Mouse (Mus musculus) thymus, adult 2 months (tissue): Measurements from ENCODE around the gene Rdh13. TPM values are rescaled to one million over a fixed set of nuclear protein-coding genes. Genes with fewer than 3 reads are reported as not detected.

Experiments
- DNase-seq: peaks from one replicate; pipeline ENCODE4 v3.0.0; 2021
- H3K27ac ChIP-seq: fragments of 200-500 bp; 2 replicates; pipeline ENCODE4 v1.5.1; 2012; ENCODE audit warnings: low read length, control low read depth; ENCODE audit not compliant: control insufficient read depth, insufficient read depth
- H3K27me3 ChIP-seq: fragments of 200-500 bp; 2 replicates; pipeline ENCODE4 v1.6.1; 2012; ENCODE audit warnings: mild to moderate bottlenecking, low read length, moderate library complexity, mixed read lengths; ENCODE audit not compliant: control insufficient read depth, insufficient read depth
- H3K36me3 ChIP-seq: fragments of 200-500 bp; 2 replicates; pipeline ENCODE4 v1.6.1; 2012; ENCODE audit warnings: mild to moderate bottlenecking, low read length, moderate library complexity; ENCODE audit not compliant: control insufficient read depth, insufficient read depth
- H3K4me1 ChIP-seq: fragments of 200-500 bp; replicated peaks from 2 replicates; pipeline ENCODE4 v1.6.1; 2012; ENCODE audit warnings: low read length; ENCODE audit not compliant: control insufficient read depth, insufficient read depth
- H3K4me3 ChIP-seq: fragments of 200-500 bp; 2 replicates; pipeline ENCODE4 v1.5.1; 2012; ENCODE audit warnings: mild to moderate bottlenecking, low read length, control low read depth, moderate library complexity; ENCODE audit not compliant: control insufficient read depth, insufficient read depth
- CTCF ChIP-seq: fragments of 200-500 bp; IDR thresholded peaks from 2 replicates; pipeline ENCODE4 v1.5.1; 2012; ENCODE audit warnings: mild to moderate bottlenecking, control low read depth, low read length, moderate library complexity, borderline replicate concordance; ENCODE audit not compliant: control insufficient read depth, poor library complexity, insufficient read depth; ENCODE audit errors: extremely low read depth
- POLR2A ChIP-seq: fragments of 200-500 bp; IDR thresholded peaks from 2 replicates; pipeline ENCODE4 v1.6.1; 2012; ENCODE audit warnings: mild to moderate bottlenecking, low read length, control low read depth, moderate library complexity; ENCODE audit not compliant: control insufficient read depth, poor library complexity, insufficient read depth; ENCODE audit errors: extremely low read depth
- WGBS: fragments of 180-500 bp; shearing (Covaris S2); methylation state at CpG from one replicate; pipeline ENCODE4 v1.1.7; 2018; 5-methylcytosine and 5-hydroxymethylcytosine counted together
- polyA plus RNA-seq: library from polyadenylated mRNA; depleted of rRNA; stranded (reverse); fragments of >200 nt; gene quantifications from 2 replicates; pipeline ENCODE4 v1.2.3, GENCODE M21; 2012; rRNA removed

Gene Rdh13
- polyA plus RNA-seq, 1 experiment = 9.1 TPM

GRCm38 (mm10) chr7:4397730-4398129, 47.7 kb downstream of the Rdh13 start, which contains the start of gene Gp6:
Gp6 (minus strand) TSS chr7:4397744.
- no peak for TF ChIP-seq CTCF
- TF ChIP-seq POLR2A = no peak
- Histone ChIP-seq H3K27ac (no peak within 1 kb of the TSS), H3K27me3 (no peaks in the 10 kb centered on the region), H3K36me3 (no peaks in the 10 kb centered on the region), H3K4me3 (no peak within 1 kb of the TSS), H3K4me1 (no peaks in the 10 kb centered on the region)
- DNase-seq = no peak
- 89% methylated on average over 1 of the region's 1 CpGs for WGBS

Other genes starting within 250 kb of the Rdh13 start
- gene Lilra5, start 207.9 kb downstream of the Rdh13 start, polyA plus RNA-seq = 0.27 and 0.74 TPM in 2 replicates
- gene Ncr1, start 107.9 kb downstream of the Rdh13 start, polyA plus RNA-seq = 0.22 and 0.57 TPM in 2 replicates
- not detected in 2 replicates for gene Gp6, start 47.9 kb downstream of the Rdh13 start, polyA plus RNA-seq
- gene Eps8l1, start 15.0 kb upstream of the Rdh13 start, polyA plus RNA-seq = 4.2 and 24.2 TPM in 2 replicates
- gene Ppp1r12c, start 56.0 kb upstream of the Rdh13 start, polyA plus RNA-seq = 136 and 162 TPM in 2 replicates
- 1.8 TPM in 2 replicates for gene Tnnt1, start 70.7 kb upstream of the Rdh13 start, polyA plus RNA-seq
- 79.0 and 1,187 TPM in 2 replicates for gene Tnni3, start 78.6 kb upstream of the Rdh13 start, polyA plus RNA-seq
- gene Dnaaf3, start 86.8 kb upstream of the Rdh13 start, polyA plus RNA-seq = 8.3 and 9.8 TPM in 2 replicates
- gene Syt5, start 101.9 kb upstream of the Rdh13 start, polyA plus RNA-seq = 0.39 and 0.54 TPM in 2 replicates
- gene Ptprh, start 158.4 kb upstream of the Rdh13 start, polyA plus RNA-seq = 0.11 and 0.15 TPM in 2 replicates
- gene Tmem86b, start 185.8 kb upstream of the Rdh13 start, polyA plus RNA-seq = 103 and 113 TPM in 2 replicates
- gene Ppp6r1, start 213.4 kb upstream of the Rdh13 start, polyA plus RNA-seq = 419 and 475 TPM in 2 replicates
- gene Hspbp1, start 239.4 kb upstream of the Rdh13 start, polyA plus RNA-seq = 53.0 and 55.4 TPM in 2 replicates
- 0.71 and 0.84 TPM in 2 replicates for gene Brsk1, start 245.0 kb upstream of the Rdh13 start, polyA plus RNA-seq